Mouse (Mus musculus) pancreas, adult 10 weeks (tissue): ENCODE results near the gene Foxred1. TPM values are rescaled to one million over a fixed set of nuclear protein-coding genes. Genes with fewer than 3 reads are reported as not detected.

Experiments
- polyA plus RNA-seq: library from polyadenylated mRNA; stranded (reverse); fragments of 350-450 nt; fragmentation: Illumina TruSeq; extraction: RNeasy Lipid Tissue Mini Kit (QIAGEN cat#74804); gene quantifications from one replicate; pipeline ENCODE4 v1.2.3, GENCODE M21; 2015; ENCODE audit warnings: low read depth, low replicate concordance; ENCODE audit not compliant: insufficient read depth

Foxred1 gene
- polyA plus RNA-seq = 11.0 TPM

DNA sequence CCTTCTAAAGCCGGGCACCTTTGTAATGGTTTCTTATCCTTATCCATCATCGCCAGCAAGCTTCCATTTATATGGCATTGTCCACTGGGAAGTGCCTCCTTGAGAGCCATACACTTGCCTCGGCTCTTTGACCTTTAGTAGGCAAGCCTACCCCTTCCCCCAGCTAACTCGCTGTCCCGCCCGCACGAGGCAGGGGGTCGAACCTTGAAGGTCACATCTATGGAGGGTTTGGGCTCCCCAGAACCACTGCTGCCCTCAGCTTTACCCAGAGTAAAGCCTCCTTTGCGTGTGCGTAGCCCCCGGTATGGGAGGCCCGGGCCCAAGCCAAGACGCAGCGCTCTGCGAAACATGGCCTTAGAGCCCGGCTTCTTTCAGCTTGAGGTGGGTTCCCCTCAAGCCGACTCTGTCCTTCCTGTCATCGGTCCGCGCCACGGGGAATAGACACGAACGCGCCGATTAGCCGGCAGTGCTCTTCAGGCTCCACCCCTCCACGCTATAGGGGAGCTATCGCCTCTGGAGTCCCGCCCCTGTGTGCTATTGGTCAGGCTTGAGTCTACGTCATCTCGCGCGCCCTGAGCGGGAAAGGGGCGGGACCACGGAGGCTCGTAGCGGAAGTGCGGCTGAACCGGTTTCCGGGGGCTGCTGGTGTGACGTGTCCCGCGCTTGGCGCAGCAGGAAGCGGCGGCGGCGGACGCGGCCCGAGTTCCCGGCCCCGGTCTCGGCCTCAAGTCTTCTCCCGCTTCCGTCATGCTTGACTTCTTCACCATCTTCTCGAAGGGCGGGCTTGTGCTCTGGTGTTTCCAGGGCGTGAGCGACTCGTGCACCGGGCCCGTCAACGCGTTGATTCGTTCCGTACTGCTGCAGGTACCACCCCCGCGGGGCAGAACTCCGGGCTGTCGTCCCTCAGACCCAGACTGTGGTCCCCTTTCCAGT is at the start of gene Foxred1:
Foxred1 (minus strand) TSS at position 514 of the 933 bp plus-strand sequence.

DNA sequence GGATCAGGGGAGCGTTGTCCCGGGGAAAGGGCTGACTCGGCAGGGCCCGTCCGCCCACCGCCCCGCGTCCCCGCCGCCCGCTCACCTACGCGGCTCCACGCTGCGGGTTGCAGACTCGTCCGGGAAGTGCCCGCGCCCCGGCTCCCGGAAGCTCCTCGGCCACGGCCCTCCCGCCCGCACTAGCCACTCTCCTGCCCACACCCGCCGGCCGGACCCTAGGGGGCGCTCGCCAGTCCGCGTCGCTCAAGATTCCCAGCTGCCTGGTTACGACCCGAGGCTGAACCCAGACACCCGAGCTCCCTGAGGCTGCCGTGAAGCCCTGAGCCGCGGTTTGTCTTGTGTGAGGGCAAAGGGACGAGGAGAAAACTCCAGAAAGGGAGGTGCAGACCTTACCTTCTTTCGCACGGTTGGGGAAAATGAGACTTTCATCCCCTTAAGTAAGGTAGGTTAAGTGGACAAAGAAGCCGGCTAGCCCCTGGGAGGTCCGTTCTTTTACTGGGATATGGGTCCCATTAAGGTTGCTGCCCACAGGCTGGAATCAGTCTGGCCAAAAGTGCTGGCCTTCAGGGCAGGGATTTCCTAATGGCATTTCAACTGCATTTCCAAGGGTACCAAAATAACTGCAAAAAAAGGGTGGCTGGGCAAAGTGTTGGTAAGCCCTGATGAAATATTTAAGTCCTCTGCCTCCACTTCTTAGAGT is 10.9 kb downstream of the Foxred1 start, which contains the start of the genes Srpr and Tirap:
Srpr (plus strand) TSS at position 404 of the 700 bp plus-strand sequence.
Tirap (minus strand) TSS at position 520 of the 700 bp plus-strand sequence.

DNA sequence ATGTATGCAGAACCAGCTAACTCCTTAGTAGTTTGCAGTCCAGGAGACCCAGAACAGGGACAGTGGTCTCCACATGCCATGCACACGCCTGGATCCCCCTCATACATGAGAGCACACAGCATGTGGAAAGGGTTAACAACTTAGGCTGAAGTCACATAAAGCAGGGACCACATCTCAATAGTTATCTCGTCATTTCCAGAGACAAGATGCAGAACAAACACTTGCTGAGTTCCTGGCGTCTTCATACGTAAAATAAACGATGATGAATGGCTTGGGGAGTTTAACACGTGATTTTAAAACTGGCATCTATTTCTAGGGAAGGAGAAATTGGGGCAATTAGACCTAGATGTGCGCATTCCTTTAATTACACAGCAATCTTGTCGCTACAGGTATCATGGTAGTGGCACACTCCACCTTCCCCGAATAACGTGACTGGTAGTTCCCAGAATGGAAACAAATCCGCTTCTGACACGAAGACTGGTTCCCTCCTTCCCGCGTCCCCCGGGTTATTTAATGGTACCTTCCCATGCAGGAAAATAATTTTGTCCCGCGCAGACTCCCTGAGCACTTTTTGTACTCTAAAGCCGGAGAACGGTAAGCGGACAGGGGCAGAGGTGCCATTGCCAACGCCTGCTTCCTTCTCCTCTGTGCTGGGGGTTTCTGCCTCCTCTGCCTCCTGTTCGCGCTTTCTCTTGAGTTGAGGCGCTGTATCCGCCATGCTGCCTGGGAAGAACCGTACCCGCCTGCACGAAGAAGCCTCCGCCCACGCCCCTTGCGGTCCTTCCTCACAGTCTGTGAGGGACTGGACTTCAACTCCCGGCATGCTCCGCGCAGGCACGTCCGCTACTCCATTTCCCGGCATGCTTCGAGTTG is 35.4 kb downstream of the Foxred1 start, which contains the start of gene Dcps:
Dcps (minus strand) TSS at position 811 of the 873 bp plus-strand sequence.

Other genes starting within 250 kb of the Foxred1 start
- 23.6 TPM for gene St3gal4, start 91.8 kb downstream of the Foxred1 start, polyA plus RNA-seq
- gene Dcps, start 35.0 kb downstream of the Foxred1 start, polyA plus RNA-seq = 3.1 TPM
- 50.3 TPM for gene Srpr, start 10.9 kb downstream of the Foxred1 start, polyA plus RNA-seq
- 1.6 TPM for gene Tirap, start 10.8 kb downstream of the Foxred1 start, polyA plus RNA-seq
- 7.0 TPM for gene Fam118b, start 56.8 kb upstream of the Foxred1 start, polyA plus RNA-seq
- 5.8 TPM for gene Rpusd4, start 56.8 kb upstream of the Foxred1 start, polyA plus RNA-seq
- gene Cdon, start 210.1 kb upstream of the Foxred1 start, polyA plus RNA-seq = 9.7 TPM